Mouse (Mus musculus): ENCODE data around the gene Cog5.

DNA sequence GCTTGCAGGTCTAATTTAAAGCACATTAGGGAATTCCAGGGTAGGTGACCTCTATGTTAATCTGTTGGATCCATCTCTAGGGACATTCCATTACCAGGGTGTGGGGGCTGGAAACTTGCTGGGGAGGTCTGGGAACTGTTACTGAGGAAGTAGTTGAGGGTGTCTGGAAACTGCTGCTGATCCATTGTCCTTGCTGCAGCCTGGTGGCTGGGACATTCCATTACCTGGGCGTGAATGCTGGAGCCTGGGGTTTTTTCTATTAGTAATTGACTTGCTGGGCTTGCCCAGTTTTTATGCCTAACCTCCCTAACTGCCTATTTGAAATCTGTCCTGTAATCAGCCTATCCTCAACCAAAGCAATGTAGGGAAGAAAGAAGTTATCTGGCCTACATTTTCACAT, 72.0 kb downstream of the Cog5 start:
- TF ChIP-seq CTCF (IDR thresholded peaks at IDR 0.05; ENCODE audit: control insufficient read depth, insufficient read depth, low read length) = no peak
- no peak for TF ChIP-seq POLR2A (IDR thresholded peaks at IDR 0.05; ENCODE audit: borderline replicate concordance, control insufficient read depth, low read depth, low read length)

All from bone marrow, adult 2 months (tissue).